Mouse (Mus musculus) lung, embryonic 15.5 days (tissue): Measurements from ENCODE around the gene Amt. TPM values are rescaled to one million over a fixed set of nuclear protein-coding genes. Genes with fewer than 3 reads are reported as not detected.

Experiments used
- polyA plus RNA-seq: library from polyadenylated mRNA; unstranded; fragments of >200 nt; fragmentation: Nextera tagmentation; extraction: Ambion mirVana; gene quantifications from 2 replicates; pipeline ENCODE4 v1.2.1, GENCODE M21; 2015

Amt gene
- polyA plus RNA-seq, 1 experiment from 2014 or later, result 19.7 TPM

Other genes starting within 250 kb of the Amt start
- gene Gmppb, start 247.6 kb upstream of the Amt start, polyA plus RNA-seq, result 28.6 and 30.9 TPM in 2 replicates
- 2.5 and 2.9 TPM in 2 replicates for gene Amigo3, start 243.7 kb upstream of the Amt start, polyA plus RNA-seq
- gene Mst1, start 216.4 kb upstream of the Amt start, polyA plus RNA-seq, result 0.25 and 0.35 TPM in 2 replicates
- gene Rnf123, start 213.5 kb upstream of the Amt start, polyA plus RNA-seq, result 22.3 and 28.4 TPM in 2 replicates
- gene Apeh, start 202.2 kb upstream of the Amt start, polyA plus RNA-seq, result 57.8 and 59.1 TPM in 2 replicates
- gene Bsn, start 106.5 kb upstream of the Amt start, polyA plus RNA-seq, result 0.19 and 0.34 TPM in 2 replicates
- 100 and 110 TPM in 2 replicates for gene Dag1, start 32.9 kb upstream of the Amt start, polyA plus RNA-seq
- gene Nicn1, start 6.4 kb upstream of the Amt start, polyA plus RNA-seq, result 32.5 and 37.2 TPM in 2 replicates
- gene Rhoa, start 9.3 kb downstream of the Amt start, polyA plus RNA-seq, result 484 and 512 TPM in 2 replicates
- 29.6 and 35.5 TPM in 2 replicates for gene Tcta, start 9.3 kb downstream of the Amt start, polyA plus RNA-seq
- gene Gpx1, start 42.0 kb downstream of the Amt start, polyA plus RNA-seq, result 654 and 708 TPM in 2 replicates
- gene Usp4, start 51.0 kb downstream of the Amt start, polyA plus RNA-seq, result 99.6 and 107 TPM in 2 replicates
- gene 1700102P08Rik, start 96.0 kb downstream of the Amt start, polyA plus RNA-seq, result 0.39 and 0.40 TPM in 2 replicates
- gene Ccdc36, start 131.6 kb downstream of the Amt start, polyA plus RNA-seq, result 2.4 and 2.6 TPM in 2 replicates
- gene BC048562, start 139.6 kb downstream of the Amt start, polyA plus RNA-seq, result not detected in 2 replicates
- gene Ccdc71, start 163.7 kb downstream of the Amt start, polyA plus RNA-seq, result 56.6 and 60.4 TPM in 2 replicates
- 67.2 and 75.3 TPM in 2 replicates for gene Klhdc8b, start 164.7 kb downstream of the Amt start, polyA plus RNA-seq
- gene Lamb2, start 182.9 kb downstream of the Amt start, polyA plus RNA-seq, result 66.9 and 74.4 TPM in 2 replicates
- gene Usp19, start 193.7 kb downstream of the Amt start, polyA plus RNA-seq, result 61.9 and 68.5 TPM in 2 replicates
- 89.4 and 108 TPM in 2 replicates for gene Qars, start 210.9 kb downstream of the Amt start, polyA plus RNA-seq
- 115 and 120 TPM in 2 replicates for gene Qrich1, start 220.0 kb downstream of the Amt start, polyA plus RNA-seq